Mouse (Mus musculus): Measurements from ENCODE around the gene Ttbk2. TPM values are rescaled to one million over a fixed set of nuclear protein-coding genes. Genes with fewer than 3 reads are reported as not detected.

Ttbk2 gene
- polyA plus RNA-seq, 1 experiment from 2014 or later = 7.3 TPM

GRCm38 (mm10) chr2:120724176-120724575 lies 126.2 kb downstream of the Ttbk2 start:
- peaks cover 6% of the 10 kb centered on the region for H3K4me1 ChIP-seq (ENCODE audit: control insufficient read depth, insufficient read depth, low read length)
- 91% methylated on average over 6 of the region's 6 CpGs for WGBS
- H3K9me3 ChIP-seq (replicated peaks; ENCODE audit: control insufficient read depth, low read length) = no peaks in the 10 kb centered on the region
- ATAC-seq (no peak), DNase-seq (ENCODE audit: low spot score) (no peak)
- H3K36me3 ChIP-seq (ENCODE audit: control insufficient read depth, insufficient read depth, low read length) = peaks cover 92% of the 10 kb centered on the region
- H3K4me3 ChIP-seq (ENCODE audit: low read depth, low read length) = no peak overlapping the region
- H3K4me2 ChIP-seq (ENCODE audit: low read length) = no peak overlapping the region
- H3K27ac ChIP-seq (ENCODE audit: low read depth, low read length) = no peak overlapping the region
- H3K9ac ChIP-seq (ENCODE audit: low read length) = no peak overlapping the region
- H3K27me3 ChIP-seq (replicated peaks; ENCODE audit: control insufficient read depth, insufficient read depth, low read length) = no peaks in the 10 kb centered on the region

- no peak overlapping the region for H3K27ac ChIP-seq (ENCODE audit: low read depth, low read length)
- ATAC-seq (no peak), DNase-seq (ENCODE audit: low spot score) (no peak)
- WGBS = 79% methylated on average over 4 of the region's 4 CpGs
- peaks cover under 1% of the 10 kb centered on the region; the same call in 1 of the 2 replicates for H3K4me1 ChIP-seq (ENCODE audit: control insufficient read depth, insufficient read depth, low read length)
- H3K9me3 ChIP-seq (replicated peaks; ENCODE audit: control insufficient read depth, low read length) = no peaks in the 10 kb centered on the region
- no peak overlapping the region for H3K4me3 ChIP-seq (ENCODE audit: low read depth, low read length)
- no peaks in the 10 kb centered on the region for H3K27me3 ChIP-seq (replicated peaks; ENCODE audit: control insufficient read depth, insufficient read depth, low read length)
- H3K4me2 ChIP-seq (ENCODE audit: low read length) = no peak overlapping the region
- H3K36me3 ChIP-seq (ENCODE audit: control insufficient read depth, insufficient read depth, low read length) = peaks cover 97% of the 10 kb centered on the region
- no peak overlapping the region for H3K9ac ChIP-seq (ENCODE audit: low read length)
These were observed 126.8 kb downstream of the Ttbk2 start for GRCm38 (mm10) chr2:120723621-120724020.

- Histone ChIP-seq H3K27ac (ENCODE audit: low read depth, low read length) (no peak overlapping the region), H3K4me2 (ENCODE audit: low read length) (no peak overlapping the region), H3K36me3 (ENCODE audit: control insufficient read depth, insufficient read depth, low read length) (peaks cover 97% of the 10 kb centered on the region), H3K9me3 (replicated peaks; ENCODE audit: control insufficient read depth, low read length) (no peaks in the 10 kb centered on the region), H3K9ac (ENCODE audit: low read length) (no peak overlapping the region), H3K27me3 (replicated peaks; ENCODE audit: control insufficient read depth, insufficient read depth, low read length) (no peaks in the 10 kb centered on the region), H3K4me1 (ENCODE audit: control insufficient read depth, insufficient read depth, low read length) (no peaks in the 10 kb centered on the region), H3K4me3 (ENCODE audit: low read depth, low read length) (no peak overlapping the region)
- WGBS = 60% methylated on average over 8 of the region's 8 CpGs
- ATAC-seq = no peak
- DNase-seq (ENCODE audit: low spot score) = no peak
These were observed 127.9 kb downstream of the Ttbk2 start for GRCm38 (mm10) chr2:120722491-120722890.

GRCm38 (mm10) chr2:120721911-120722310 lies 128.5 kb downstream of the Ttbk2 start:
- Histone ChIP-seq H3K27me3 (replicated peaks; ENCODE audit: control insufficient read depth, insufficient read depth, low read length) (no peaks in the 10 kb centered on the region), H3K4me3 (ENCODE audit: low read depth, low read length) (no peak overlapping the region), H3K9ac (ENCODE audit: low read length) (no peak overlapping the region), H3K4me2 (ENCODE audit: low read length) (no peak overlapping the region), H3K27ac (ENCODE audit: low read depth, low read length) (no peak overlapping the region), H3K9me3 (replicated peaks; ENCODE audit: control insufficient read depth, low read length) (no peaks in the 10 kb centered on the region), H3K4me1 (ENCODE audit: control insufficient read depth, insufficient read depth, low read length) (no peaks in the 10 kb centered on the region), H3K36me3 (ENCODE audit: control insufficient read depth, insufficient read depth, low read length) (peaks cover 97% of the 10 kb centered on the region)
- 94% methylated on average over 2 of the region's 2 CpGs for WGBS
- ATAC-seq (no peak), DNase-seq (ENCODE audit: low spot score) (no peak)

- Histone ChIP-seq H3K36me3 (ENCODE audit: control insufficient read depth, insufficient read depth, low read length) (peaks cover 91% of the 10 kb centered on the region), H3K4me2 (ENCODE audit: low read length) (no peak overlapping the region), H3K4me1 (ENCODE audit: control insufficient read depth, insufficient read depth, low read length) (no peaks in the 10 kb centered on the region), H3K9me3 (replicated peaks; ENCODE audit: control insufficient read depth, low read length) (no peaks in the 10 kb centered on the region), H3K4me3 (ENCODE audit: low read depth, low read length) (no peak overlapping the region), H3K9ac (ENCODE audit: low read length) (no peak overlapping the region), H3K27ac (ENCODE audit: low read depth, low read length) (no peak overlapping the region), H3K27me3 (replicated peaks; ENCODE audit: control insufficient read depth, insufficient read depth, low read length) (no peaks in the 10 kb centered on the region)
- DNase-seq (ENCODE audit: low spot score) (no peak), ATAC-seq (no peak)
- 94% methylated on average over 6 of the region's 6 CpGs for WGBS
These were observed 129.6 kb downstream of the Ttbk2 start for GRCm38 (mm10) chr2:120720821-120721220.

- Histone ChIP-seq H3K27ac (ENCODE audit: low read depth, low read length) (no peak overlapping the region), H3K4me1 (ENCODE audit: control insufficient read depth, insufficient read depth, low read length) (no peaks in the 10 kb centered on the region), H3K4me3 (ENCODE audit: low read depth, low read length) (no peak overlapping the region), H3K4me2 (ENCODE audit: low read length) (no peak overlapping the region), H3K9me3 (replicated peaks; ENCODE audit: control insufficient read depth, low read length) (no peaks in the 10 kb centered on the region), H3K9ac (ENCODE audit: low read length) (no peak overlapping the region), H3K36me3 (ENCODE audit: control insufficient read depth, insufficient read depth, low read length) (peaks cover 86% of the 10 kb centered on the region), H3K27me3 (replicated peaks; ENCODE audit: control insufficient read depth, insufficient read depth, low read length) (no peaks in the 10 kb centered on the region)
- WGBS = 97% methylated on average over 8 of the region's 8 CpGs
- ATAC-seq (no peak), DNase-seq (ENCODE audit: low spot score) (no peak)
These were observed 131.9 kb downstream of the Ttbk2 start for GRCm38 (mm10) chr2:120718496-120718895.

- 96% methylated on average over 3 of the region's 3 CpGs for WGBS
- Histone ChIP-seq H3K4me3 (ENCODE audit: low read depth, low read length) (no peak overlapping the region), H3K27ac (ENCODE audit: low read depth, low read length) (no peak overlapping the region), H3K27me3 (replicated peaks; ENCODE audit: control insufficient read depth, insufficient read depth, low read length) (no peaks in the 10 kb centered on the region), H3K4me1 (ENCODE audit: control insufficient read depth, insufficient read depth, low read length) (no peaks in the 10 kb centered on the region), H3K9ac (ENCODE audit: low read length) (no peak overlapping the region), H3K9me3 (replicated peaks; ENCODE audit: control insufficient read depth, low read length) (no peaks in the 10 kb centered on the region), H3K4me2 (ENCODE audit: low read length) (no peak overlapping the region), H3K36me3 (ENCODE audit: control insufficient read depth, insufficient read depth, low read length) (peaks cover 50% of the 10 kb centered on the region)
- ATAC-seq (no peak), DNase-seq (ENCODE audit: low spot score) (no peak)
These were observed 137.0 kb downstream of the Ttbk2 start for GRCm38 (mm10) chr2:120713441-120713840.

- Histone ChIP-seq H3K27me3 (replicated peaks; ENCODE audit: control insufficient read depth, insufficient read depth, low read length) (no peaks in the 10 kb centered on the region), H3K4me3 (ENCODE audit: low read depth, low read length) (no peak overlapping the region), H3K9me3 (replicated peaks; ENCODE audit: control insufficient read depth, low read length) (no peaks in the 10 kb centered on the region), H3K9ac (ENCODE audit: low read length) (no peak overlapping the region), H3K27ac (ENCODE audit: low read depth, low read length) (no peak overlapping the region), H3K4me2 (ENCODE audit: low read length) (no peak overlapping the region), H3K36me3 (ENCODE audit: control insufficient read depth, insufficient read depth, low read length) (peaks cover 30% of the 10 kb centered on the region), H3K4me1 (ENCODE audit: control insufficient read depth, insufficient read depth, low read length) (no peaks in the 10 kb centered on the region)
- ATAC-seq (no peak), DNase-seq (ENCODE audit: low spot score) (no peak)
- WGBS = 95% methylated on average over 3 of the region's 3 CpGs
These were observed 139.5 kb downstream of the Ttbk2 start for GRCm38 (mm10) chr2:120710948-120711347.

- H3K27me3 ChIP-seq (replicated peaks; ENCODE audit: control insufficient read depth, insufficient read depth, low read length) = no peaks in the 10 kb centered on the region
- H3K36me3 ChIP-seq (ENCODE audit: control insufficient read depth, insufficient read depth, low read length) = peaks cover 28% of the 10 kb centered on the region
- H3K4me1 ChIP-seq (ENCODE audit: control insufficient read depth, insufficient read depth, low read length) = no peaks in the 10 kb centered on the region
- WGBS = 93% methylated on average over 3 of the region's 3 CpGs
- no peak for DNase-seq (ENCODE audit: low spot score)
- no peak overlapping the region for H3K27ac ChIP-seq (ENCODE audit: low read depth, low read length)
- no peaks in the 10 kb centered on the region for H3K9me3 ChIP-seq (replicated peaks; ENCODE audit: control insufficient read depth, low read length)
- H3K4me2 ChIP-seq (ENCODE audit: low read length) = no peak overlapping the region
- H3K4me3 ChIP-seq (ENCODE audit: low read depth, low read length) = no peak overlapping the region
- H3K9ac ChIP-seq (ENCODE audit: low read length) = no peak overlapping the region
- ATAC-seq = no peak
These were observed 140.2 kb downstream of the Ttbk2 start for GRCm38 (mm10) chr2:120710154-120710553.

Data from forebrain, embryonic 14.5 days (tissue).